Mouse (Mus musculus): ENCODE measurements around the gene Snrnp48.

GRCm38 (mm10) chr13:38157635-38158034 is 47.1 kb upstream of the Snrnp48 start:
- no peak for TF ChIP-seq CTCF (IDR thresholded peaks at IDR 0.05; ENCODE audit: control insufficient read depth, insufficient read depth, insufficient replicate concordance, low read depth, low read length)
- TF ChIP-seq POLR2A (IDR thresholded peaks at IDR 0.05; ENCODE audit: control insufficient read depth, low read depth, low read length): no peak

Data from testis, adult 2 months (tissue).